In genomic region chr3:89456726-89457665, GRCm38 (mm10) we compare ENCODE assay signal across 8 mouse cellular contexts. TPM values are rescaled to one million over a fixed set of nuclear protein-coding genes. Genes with fewer than 3 reads are reported as not detected.
A peak's percentile ranks its signal among the peaks of the same experiment; 100 is the strongest.
DNase-seq lines count a peak whose midpoint lies in the region; ATAC-seq lines count a peak whose summit lies in the region.

No protein-coding gene starts in this region.

- ATAC-seq in hematopoietic stem cell, adult 5-6 weeks (replicated peaks in 1 of 2; ENCODE audit: insufficient read depth in 1 of 2, low FRiP score in 2 of 2, low TSS enrichment in 1 of 2, low read depth in 1 of 2, poor library complexity in 2 of 2, severe bottlenecking in 2 of 2): peak; percentile 61 to 75
- peak; percentile 28; the same call in 1 of the 2 replicates for ATAC-seq in limb, embryonic 12.5 days (ENCODE audit: insufficient number of reproducible peaks, insufficient read depth, low FRiP score, low TSS enrichment, low read depth)

- H3K36me3 ChIP-seq in limb, embryonic 12.5 days: peaks cover 6% of the 10 kb centered on the region

- peak; percentile 65 to 75 for DNase-seq in right cerebral cortex, adult 2 months (ENCODE audit: low spot score in 2 of 2)
- no peak for DNase-seq in right cerebral cortex, adult 18-20 months
- DNase-seq in adipocyte (ENCODE audit: low spot score): peak; percentile 79
- DNase-seq in embryo, embryonic 11 days: peak; percentile 84
- DNase-seq in naive thymus-derived CD4-positive, alpha-beta T cell, adult 2 months (ENCODE audit: low read depth): peak; percentile 92
- DNase-seq in urinary bladder, postnatal 25 days (ENCODE audit: low spot score): peak; percentile 74

- no peaks in the 10 kb centered on the region for H3K27me3 ChIP-seq in limb, embryonic 12.5 days

- H3K4me3 ChIP-seq in limb, embryonic 12.5 days (replicated peaks): no peak overlapping the region

- no peak overlapping the region for H3K4me2 ChIP-seq in limb, embryonic 12.5 days

- no peak overlapping the region for H3K9ac ChIP-seq in limb, embryonic 12.5 days (replicated peaks)

- 0 out of 2 replicates have a peak overlapping the region, but pooled peaks have one; percentile 23 for H3K27ac ChIP-seq in limb, embryonic 12.5 days

- peaks cover 24% of the 10 kb centered on the region for H3K4me1 ChIP-seq in limb, embryonic 12.5 days (replicated peaks)

- H3K9me3 ChIP-seq in limb, embryonic 12.5 days: no peaks in the 10 kb centered on the region

- WGBS in limb, embryonic 12.5 days: 38% methylated on average over 10 of the region's 10 CpGs

RNA-seq across cellular contexts. Expression of gene Pmvk, which starts 2.7 kb away (rescaled TPM):
- 21.4 and 21.6 TPM in 2 replicates for total RNA-seq in hematopoietic stem cell, adult 5-6 weeks (2017)
- 53.4 and 55.1 TPM in 2 replicates for polyA plus RNA-seq in limb, embryonic 12.5 days (2016; fragmentation: Nextera tagmentation; extraction: Ambion mirVana)

RNA-seq across cellular contexts. Expression of gene Pbxip1, which starts 20.5 kb away (rescaled TPM):
- 26.7 and 28.4 TPM in 2 replicates for total RNA-seq in hematopoietic stem cell, adult 5-6 weeks (2017)
- polyA plus RNA-seq in limb, embryonic 12.5 days (2016; fragmentation: Nextera tagmentation; extraction: Ambion mirVana): 27.4 and 28.5 TPM in 2 replicates

RNA-seq across cellular contexts. Expression of gene Pygo2, which starts 27.0 kb away (rescaled TPM):
- total RNA-seq in hematopoietic stem cell, adult 5-6 weeks (2017): 11.8 and 14.3 TPM in 2 replicates
- polyA plus RNA-seq in limb, embryonic 12.5 days (2016; fragmentation: Nextera tagmentation; extraction: Ambion mirVana): 62.4 and 64.0 TPM in 2 replicates

RNA-seq across cellular contexts. Expression of gene Shc1, which starts 38.8 kb away (rescaled TPM):
- total RNA-seq in hematopoietic stem cell, adult 5-6 weeks (2017): 50.8 and 51.2 TPM in 2 replicates
- 84.4 and 90.9 TPM in 2 replicates for polyA plus RNA-seq in limb, embryonic 12.5 days (2016; fragmentation: Nextera tagmentation; extraction: Ambion mirVana)

RNA-seq across cellular contexts. Expression of gene Cks1b, which starts 38.8 kb away (rescaled TPM):
- 106 and 133 TPM in 2 replicates for total RNA-seq in hematopoietic stem cell, adult 5-6 weeks (2017)
- 585 and 619 TPM in 2 replicates for polyA plus RNA-seq in limb, embryonic 12.5 days (2016; fragmentation: Nextera tagmentation; extraction: Ambion mirVana)
